Mouse (Mus musculus) kidney, adult 11 months (tissue): ENCODE data around the gene Lrp8.
A peak's percentile ranks its signal among the peaks of the same experiment; 100 is the strongest.

ENCODE experiments used
- DNase-seq: peaks from one replicate; pipeline ENCODE4 v3.0.0; 2022

Gene Lrp8

GRCm38 (mm10) chr4:107811006-107811405 is 8.9 kb downstream of the Lrp8 start:
- DNase-seq: no peak

- DNase-seq: no peak
These were observed 9.8 kb downstream of the Lrp8 start for GRCm38 (mm10) chr4:107811716-107812330.

GRCm38 (mm10) chr4:107812336-107812735 is 10.3 kb downstream of the Lrp8 start:
- DNase-seq: no peak

- DNase-seq: no peak
These were observed 14.4 kb downstream of the Lrp8 start for GRCm38 (mm10) chr4:107816459-107816858.

GRCm38 (mm10) chr4:107817463-107817862 is 15.4 kb downstream of the Lrp8 start:
- DNase-seq: no peak

- DNase-seq: no peak
These were observed 18.1 kb downstream of the Lrp8 start for GRCm38 (mm10) chr4:107819990-107820719.

GRCm38 (mm10) chr4:107820856-107821619 is 19.0 kb downstream of the Lrp8 start:
- peak; percentile 14 for DNase-seq

GRCm38 (mm10) chr4:107822936-107823411 is 20.9 kb downstream of the Lrp8 start:
- no peak for DNase-seq

- no peak for DNase-seq
These were observed 21.4 kb downstream of the Lrp8 start for GRCm38 (mm10) chr4:107823511-107823910.

- no peak for DNase-seq
These were observed 26.7 kb downstream of the Lrp8 start for GRCm38 (mm10) chr4:107828727-107829218.

GRCm38 (mm10) chr4:107829675-107830074 is 27.6 kb downstream of the Lrp8 start:
- no peak for DNase-seq

GRCm38 (mm10) chr4:107830189-107830588 is 28.1 kb downstream of the Lrp8 start:
- no peak for DNase-seq

- DNase-seq: no peak
These were observed 28.8 kb downstream of the Lrp8 start for GRCm38 (mm10) chr4:107830821-107831221.

GRCm38 (mm10) chr4:107831678-107832077 is 29.6 kb downstream of the Lrp8 start:
- DNase-seq: no peak

GRCm38 (mm10) chr4:107833525-107833924 is 31.5 kb downstream of the Lrp8 start:
- DNase-seq: no peak

- DNase-seq: no peak
These were observed 32.7 kb downstream of the Lrp8 start for GRCm38 (mm10) chr4:107834643-107835314.

- DNase-seq: no peak
These were observed 33.4 kb downstream of the Lrp8 start for GRCm38 (mm10) chr4:107835508-107835909.

- no peak for DNase-seq
These were observed 34.7 kb downstream of the Lrp8 start for GRCm38 (mm10) chr4:107836758-107837157.

- DNase-seq: no peak
These were observed 35.8 kb downstream of the Lrp8 start for GRCm38 (mm10) chr4:107837910-107838309.

GRCm38 (mm10) chr4:107843687-107844086 is 41.6 kb downstream of the Lrp8 start:
- DNase-seq: no peak

- peak; percentile 39 for DNase-seq
These were observed 42.9 kb downstream of the Lrp8 start for GRCm38 (mm10) chr4:107844971-107845370.

GRCm38 (mm10) chr4:107846795-107847194 is 44.7 kb downstream of the Lrp8 start:
- no peak for DNase-seq

- peak; percentile 42 for DNase-seq
These were observed 46.5 kb downstream of the Lrp8 start for GRCm38 (mm10) chr4:107848546-107848945.
